Mouse (Mus musculus) E14TG2a.4 (cell line): ENCODE results near the gene Ndrg3.
"Not testable (repeated sequence)": the region's sequence is repeated elsewhere in the genome, so short reads cannot be mapped to it uniquely, and the experiment has no call there.

ENCODE experiments used
- H3K27me3 ChIP-seq: 2 replicates; pipeline ENCODE4 v1.6.1; 2014; ENCODE audit warnings: low read length, control low read depth; ENCODE audit not compliant: insufficient read depth
- H3K36me3 ChIP-seq: 2 replicates; pipeline ENCODE4 v1.6.1; 2014; ENCODE audit warnings: low read length, control low read depth; ENCODE audit not compliant: insufficient read depth
- H3K4me1 ChIP-seq: replicated peaks from 2 replicates; pipeline ENCODE4 v1.6.1; 2014; ENCODE audit warnings: low read depth, low read length, control low read depth
- H3K4me3 ChIP-seq: replicated peaks from 2 replicates; pipeline ENCODE4 v1.5.1; 2014; ENCODE audit warnings: mild to moderate bottlenecking, low read length
- H3K9me3 ChIP-seq: 2 replicates; pipeline ENCODE4 v1.6.1; 2014; ENCODE audit warnings: low read length, control low read depth
- CTCF ChIP-seq: conservative IDR thresholded peaks from 2 replicates; pipeline ENCODE4 v1.5.1; 2014; ENCODE audit warnings: low read length
- NANOG ChIP-seq: IDR thresholded peaks from 2 replicates; pipeline ENCODE4 v1.6.1; 2014; ENCODE audit warnings: borderline replicate concordance, low read length, mixed read lengths
- POU5F1 ChIP-seq: IDR thresholded peaks from 2 replicates; pipeline ENCODE4 v1.6.1; 2014; ENCODE audit warnings: low read length, borderline replicate concordance

Gene Ndrg3

DNA sequence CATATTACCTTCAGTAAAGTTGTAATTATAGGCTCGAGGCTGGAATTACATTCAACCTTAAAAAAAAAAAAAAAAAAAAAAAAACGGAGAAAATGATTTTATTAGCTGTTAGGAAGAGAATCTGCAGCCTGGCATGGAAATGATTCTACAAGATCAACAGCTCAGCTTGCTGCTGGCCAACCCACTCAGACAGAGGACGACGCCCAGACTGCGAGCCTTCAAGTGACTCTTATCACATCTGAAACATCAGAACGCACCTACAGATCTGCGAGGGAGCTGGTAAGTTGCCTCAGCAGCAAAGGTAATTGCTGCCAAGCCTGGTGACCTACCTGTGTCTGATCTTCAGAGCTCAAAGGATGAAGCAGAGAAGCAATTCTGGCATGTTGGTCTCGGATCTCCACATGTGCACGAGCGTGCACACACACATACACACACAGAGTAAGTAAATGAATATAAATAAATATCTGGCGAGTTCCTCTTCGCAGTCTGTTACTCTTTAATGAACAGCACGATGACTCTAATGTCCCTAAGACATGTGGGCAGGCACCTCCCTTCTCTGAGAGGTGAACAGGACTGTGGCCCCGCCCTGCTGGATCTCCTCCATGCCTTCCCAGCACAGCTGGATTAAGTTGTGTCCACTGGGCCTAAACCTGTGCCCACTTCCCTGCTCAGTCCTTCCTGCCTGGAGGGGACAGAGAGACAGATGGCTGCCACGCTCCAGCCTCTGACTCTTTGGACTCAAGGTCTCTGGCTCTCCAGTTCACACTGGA, 97.2 kb downstream of the Ndrg3 start:
- H3K36me3 ChIP-seq: no peaks in the 10 kb centered on the region
- no peaks in the 10 kb centered on the region; the same call in 1 of the 2 replicates for H3K4me1 ChIP-seq
- H3K27me3 ChIP-seq: no peaks in the 10 kb centered on the region
- no peak for TF ChIP-seq NANOG
- no peak for TF ChIP-seq POU5F1
- TF ChIP-seq CTCF: no peak
- H3K4me3 ChIP-seq: no peak overlapping the region
- no peaks in the 10 kb centered on the region for H3K9me3 ChIP-seq

DNA sequence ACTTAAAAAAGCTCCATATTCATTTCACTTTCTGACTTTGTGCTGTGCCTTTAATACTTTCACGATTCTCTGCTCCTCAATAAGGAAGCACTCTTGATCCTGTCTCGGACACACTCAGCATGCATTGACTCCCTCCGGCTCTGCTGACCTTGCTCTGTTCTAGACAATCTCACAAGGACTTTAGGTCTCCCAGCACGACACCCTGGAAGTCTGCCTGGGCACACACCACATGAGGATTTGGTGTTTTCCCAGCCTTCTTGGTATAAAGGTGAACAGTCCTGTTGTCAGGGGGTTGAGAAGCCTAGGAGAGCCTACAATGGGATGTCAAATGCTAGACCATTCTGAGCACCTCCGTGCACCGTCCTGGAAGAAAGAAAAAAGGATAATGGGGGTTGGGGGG, 99.0 kb downstream of the Ndrg3 start:
- Histone ChIP-seq H3K36me3 (no peaks in the 10 kb centered on the region), H3K4me1 (no peaks in the 10 kb centered on the region; the same call in 1 of the 2 replicates), H3K4me3 (no peak overlapping the region), H3K9me3 (no peaks in the 10 kb centered on the region), H3K27me3 (no peaks in the 10 kb centered on the region; the same call in 1 of the 2 replicates)
- no peak for TF ChIP-seq NANOG
- TF ChIP-seq POU5F1: no peak
- no peak for TF ChIP-seq CTCF

DNA sequence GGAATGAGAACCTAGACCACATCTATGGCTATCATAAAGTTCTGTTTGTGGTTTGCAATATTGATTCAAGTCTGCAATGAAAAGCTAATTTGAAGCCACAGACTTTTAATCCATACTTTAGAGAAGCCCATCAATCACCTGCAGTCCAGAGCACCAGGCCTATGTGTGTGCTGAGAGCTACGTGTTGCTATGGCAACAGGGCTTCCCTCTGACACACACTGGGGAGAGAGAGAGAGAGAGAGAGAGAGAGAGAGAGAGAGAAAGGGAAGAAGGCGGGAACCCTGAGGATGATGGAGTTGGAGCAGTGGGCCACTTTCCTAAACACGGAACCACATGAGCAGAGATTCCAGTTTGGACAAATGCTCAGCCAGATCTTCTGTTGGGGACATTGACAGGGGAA, 99.6 kb downstream of the Ndrg3 start:
- TF ChIP-seq POU5F1: no peak
- no peak for TF ChIP-seq CTCF
- Histone ChIP-seq H3K27me3 (no peaks in the 10 kb centered on the region; the same call in 1 of the 2 replicates), H3K9me3 (no peaks in the 10 kb centered on the region), H3K4me3 (no peak overlapping the region), H3K36me3 (no peaks in the 10 kb centered on the region), H3K4me1 (no peaks in the 10 kb centered on the region; the same call in 1 of the 2 replicates)

DNA sequence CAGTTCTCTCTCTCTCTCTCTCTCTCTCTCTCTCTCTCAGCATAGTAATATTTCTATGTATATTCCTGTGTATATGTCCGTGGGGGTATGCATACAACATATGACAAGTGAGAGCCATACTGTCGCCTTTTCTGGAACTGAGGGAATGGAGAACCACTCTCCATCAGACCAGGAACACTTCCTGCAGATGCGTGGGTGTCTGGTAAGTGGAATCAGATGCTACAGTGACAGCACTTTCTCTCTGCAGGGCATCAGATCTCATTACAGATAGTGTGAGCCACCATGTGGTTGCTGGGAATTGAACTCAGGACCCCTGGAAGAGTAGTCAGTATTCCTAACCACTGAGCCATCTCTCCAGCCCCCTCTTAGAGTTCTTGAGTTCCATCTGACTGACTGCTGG, 103.4 kb downstream of the Ndrg3 start:
- Histone ChIP-seq H3K36me3 (no peaks in the 10 kb centered on the region), H3K4me3 (no peak overlapping the region), H3K4me1 (no peaks in the 10 kb centered on the region), H3K9me3 (no peaks in the 10 kb centered on the region), H3K27me3 (no peaks in the 10 kb centered on the region; the same call in 1 of the 2 replicates)
- TF ChIP-seq POU5F1 (no peak), CTCF (no peak), NANOG (no peak)

DNA sequence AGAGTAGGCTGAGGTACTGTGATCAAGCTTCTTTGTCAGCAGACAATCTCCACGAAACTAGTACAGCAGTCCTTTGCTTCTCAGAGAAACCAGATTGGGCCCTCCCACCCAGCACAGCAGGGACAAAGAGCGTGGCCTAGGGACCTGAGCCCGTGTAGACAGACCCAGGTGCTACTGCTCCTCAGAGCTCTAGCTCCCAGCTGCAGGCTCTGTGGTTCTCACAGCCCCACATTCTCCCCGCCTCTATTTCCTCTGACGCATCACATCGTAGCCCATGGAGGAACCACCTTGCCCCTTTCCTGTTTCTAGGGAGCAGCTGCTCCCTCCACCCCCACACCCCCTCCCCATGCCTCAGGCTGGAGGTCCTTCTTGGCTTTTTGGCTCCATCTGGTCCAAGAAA, 104.8 kb downstream of the Ndrg3 start, which contains the start of gene Sla2:
Gene Sla2 (minus strand): TSS at position 176 of the 400 bp plus-strand sequence.
- Histone ChIP-seq H3K36me3 (no peaks in the 10 kb centered on the region), H3K4me1 (peaks cover 9% of the 10 kb centered on the region), H3K4me3 (no peak within 1 kb of the TSS), H3K9me3 (no peaks in the 10 kb centered on the region), H3K27me3 (no peaks in the 10 kb centered on the region; the same call in 1 of the 2 replicates)
- TF ChIP-seq NANOG (no peak), CTCF (no peak)

DNA sequence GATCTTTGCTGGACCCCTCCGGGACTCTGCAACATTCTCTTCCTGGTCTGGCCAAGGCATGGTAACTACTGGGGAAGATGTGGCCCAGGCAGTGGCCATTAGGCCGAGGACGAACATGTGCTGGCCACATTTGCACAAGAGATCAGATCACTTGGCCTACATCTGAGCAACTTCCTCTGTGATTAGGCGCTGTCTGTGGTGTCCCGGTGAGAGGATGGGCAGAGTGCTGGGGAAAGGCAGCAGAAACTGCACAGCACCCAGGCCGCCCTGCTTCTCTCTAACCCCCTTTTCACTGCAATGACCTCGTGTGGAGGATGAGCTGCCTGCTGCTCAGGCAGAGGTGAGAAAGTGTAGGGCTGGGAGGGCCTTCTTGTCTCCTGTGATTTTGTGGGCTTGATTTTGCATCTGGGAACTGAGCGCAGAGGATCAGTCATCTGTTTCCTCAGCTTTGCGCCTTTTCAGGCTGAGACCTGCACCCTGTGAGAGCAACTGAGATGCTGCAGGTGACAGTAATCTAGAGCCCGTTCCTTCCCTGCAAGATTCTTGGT, 105.7 kb downstream of the Ndrg3 start:
- TF ChIP-seq CTCF: no peak
- TF ChIP-seq POU5F1: no peak
- no peak for TF ChIP-seq NANOG
- no peak overlapping the region for H3K4me3 ChIP-seq
- peaks cover 10% of the 10 kb centered on the region for H3K4me1 ChIP-seq
- H3K9me3 ChIP-seq: no peaks in the 10 kb centered on the region
- H3K27me3 ChIP-seq: no peaks in the 10 kb centered on the region; the same call in 1 of the 2 replicates
- no peaks in the 10 kb centered on the region for H3K36me3 ChIP-seq

DNA sequence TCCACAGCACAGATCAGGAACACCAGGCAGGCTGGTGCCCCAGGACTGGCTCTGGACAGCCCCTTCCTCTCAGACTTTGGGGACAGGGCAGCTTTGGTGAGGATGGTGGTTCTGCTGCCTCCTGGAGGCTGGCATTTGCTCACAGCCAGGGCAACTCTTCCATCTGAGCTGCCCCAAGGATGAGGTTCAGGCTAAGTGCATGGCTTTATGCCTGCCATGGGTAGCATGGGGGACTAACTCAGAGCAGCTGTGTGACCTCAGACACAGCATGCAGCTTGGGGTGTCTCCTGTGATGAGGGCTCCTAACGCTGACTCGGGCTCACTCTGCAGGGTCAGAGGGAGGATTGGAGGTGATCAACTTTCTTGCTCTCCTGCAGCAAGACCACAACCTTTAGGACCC, 106.2 kb downstream of the Ndrg3 start:
- H3K36me3 ChIP-seq, H3K9me3 ChIP-seq, H3K4me1 ChIP-seq, H3K4me3 ChIP-seq, H3K27me3 ChIP-seq: not testable (repeated sequence)

DNA sequence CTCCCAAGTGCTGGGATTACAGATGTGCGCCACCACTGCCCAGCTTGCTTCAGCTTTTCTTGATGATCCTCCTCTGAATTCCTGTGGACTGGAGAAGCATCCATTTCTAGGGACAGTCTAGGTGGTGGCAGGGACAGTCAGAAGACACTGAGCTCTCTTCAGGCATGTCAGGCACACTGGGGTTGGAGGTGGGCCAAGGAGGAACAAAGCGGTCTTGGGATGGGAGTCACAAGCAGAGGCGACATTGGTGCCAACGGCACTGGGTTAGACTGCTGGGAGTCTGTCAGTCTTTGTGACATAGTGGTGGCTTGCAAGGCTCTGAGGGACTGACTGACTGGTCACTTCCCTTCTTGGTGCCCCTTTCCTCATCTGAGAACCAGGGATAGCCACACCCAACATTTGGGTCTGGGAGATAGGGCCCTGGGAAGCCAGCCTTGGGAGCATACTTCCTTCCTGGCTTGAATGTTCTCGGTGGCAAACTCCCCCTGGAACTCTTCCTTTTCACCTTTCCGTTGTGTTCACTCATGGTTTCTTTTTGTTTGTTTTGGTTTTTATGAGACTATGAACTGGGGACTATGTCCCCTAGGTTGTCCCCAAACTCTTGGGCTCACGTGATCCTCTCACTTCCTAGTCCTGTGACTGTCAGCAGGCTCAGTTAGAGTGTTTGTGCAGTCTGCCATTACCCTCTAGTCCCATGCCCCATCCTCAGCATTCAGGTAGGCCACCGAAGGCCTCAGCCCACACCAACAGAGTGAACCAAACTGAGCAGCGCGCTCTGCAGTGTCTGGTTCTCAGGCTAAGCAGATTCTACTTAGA, 107.3 kb downstream of the Ndrg3 start:
- TF ChIP-seq POU5F1 (no peak), NANOG (no peak), CTCF (no peak)
- H3K4me1 ChIP-seq: peaks cover 10% of the 10 kb centered on the region
- H3K27me3 ChIP-seq: no peaks in the 10 kb centered on the region; the same call in 1 of the 2 replicates
- H3K36me3 ChIP-seq: no peaks in the 10 kb centered on the region
- no peaks in the 10 kb centered on the region for H3K9me3 ChIP-seq
- H3K4me3 ChIP-seq: no peak overlapping the region
